Mouse (Mus musculus) spleen, adult 12 weeks (tissue): ENCODE results near the gene Hsd17b2.
"Not testable (repeated sequence)": the region's sequence is repeated elsewhere in the genome, so short reads cannot be mapped to it uniquely, and the experiment has no call there.

Experiments used
- DNase-seq: peaks from one replicate; pipeline ENCODE4 v3.0.0; 2022; ENCODE audit warnings: low spot score

Hsd17b2 gene

DNA sequence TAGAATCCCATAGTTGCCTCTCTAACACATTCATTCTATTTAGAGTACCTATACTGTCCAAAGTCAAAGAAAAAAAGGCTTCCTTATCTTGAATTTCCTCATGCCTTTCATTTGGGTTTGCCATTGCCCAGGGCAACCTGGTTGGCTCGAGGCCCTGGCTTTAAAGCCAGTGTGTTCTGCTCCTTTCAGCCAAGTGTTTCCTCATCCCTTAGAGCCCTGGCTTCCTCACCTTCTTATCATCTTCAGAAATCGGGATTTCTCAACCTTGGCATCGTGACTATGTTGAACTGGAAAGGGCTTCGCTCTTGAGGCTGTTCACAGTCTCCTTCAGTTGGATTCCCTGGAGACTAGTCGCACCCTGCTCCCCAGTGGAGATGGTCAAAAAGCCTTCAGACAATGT is 12.9 kb downstream of the Hsd17b2 start:
- DNase-seq = no peak

DNA sequence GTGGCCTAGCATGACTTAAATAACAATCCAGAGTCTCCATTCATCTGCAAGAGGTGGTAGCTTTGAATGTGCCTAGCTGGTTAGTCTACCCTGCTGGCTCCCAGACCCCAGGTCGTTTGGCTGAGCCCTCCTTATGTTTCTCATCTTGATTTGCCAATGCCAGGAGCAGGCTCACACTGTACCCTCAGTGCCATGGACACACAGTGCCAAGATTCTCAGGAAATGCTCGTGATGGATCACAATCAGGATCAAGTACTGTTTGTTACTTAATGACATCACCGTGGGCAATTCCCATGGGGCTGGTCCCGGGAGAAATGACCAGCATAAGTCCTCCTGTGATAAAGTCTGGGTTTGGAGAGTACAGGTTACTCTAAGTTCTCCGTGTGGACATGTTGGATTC is 14.2 kb downstream of the Hsd17b2 start:
- no peak for DNase-seq

DNA sequence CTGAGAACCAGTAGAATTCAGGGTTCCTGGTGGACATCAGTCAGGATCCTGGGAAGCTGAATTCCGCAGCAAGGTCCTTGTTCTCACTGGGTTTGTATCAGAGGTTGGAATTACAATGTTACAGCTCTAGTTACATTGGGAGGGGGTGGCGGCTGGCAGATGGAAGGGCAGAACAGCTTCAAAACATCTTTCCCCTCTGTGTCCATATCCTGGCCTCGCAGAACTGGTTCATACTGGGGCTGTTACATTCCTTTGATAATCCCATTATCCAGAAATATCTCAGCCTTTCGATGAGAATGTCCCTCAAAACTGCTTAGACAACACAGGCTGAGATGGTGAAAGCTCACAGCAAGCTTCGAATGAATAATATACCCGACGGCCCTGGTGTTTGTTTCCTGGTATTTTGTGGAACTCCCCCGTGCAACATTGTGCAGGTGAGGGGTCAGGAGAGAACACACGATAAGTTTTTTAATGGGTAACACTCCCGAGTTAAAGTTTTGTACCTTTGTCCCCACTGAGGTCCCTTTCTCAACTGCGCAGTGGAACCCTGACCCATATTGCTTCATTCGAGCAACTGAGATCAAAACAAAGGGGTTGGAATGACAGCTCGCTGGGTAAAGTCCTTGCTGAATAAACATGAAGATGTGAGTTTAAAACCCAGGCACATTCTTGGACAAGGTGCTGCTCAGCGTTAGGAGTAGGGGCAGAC is 16.6 kb downstream of the Hsd17b2 start:
- no peak for DNase-seq

DNA sequence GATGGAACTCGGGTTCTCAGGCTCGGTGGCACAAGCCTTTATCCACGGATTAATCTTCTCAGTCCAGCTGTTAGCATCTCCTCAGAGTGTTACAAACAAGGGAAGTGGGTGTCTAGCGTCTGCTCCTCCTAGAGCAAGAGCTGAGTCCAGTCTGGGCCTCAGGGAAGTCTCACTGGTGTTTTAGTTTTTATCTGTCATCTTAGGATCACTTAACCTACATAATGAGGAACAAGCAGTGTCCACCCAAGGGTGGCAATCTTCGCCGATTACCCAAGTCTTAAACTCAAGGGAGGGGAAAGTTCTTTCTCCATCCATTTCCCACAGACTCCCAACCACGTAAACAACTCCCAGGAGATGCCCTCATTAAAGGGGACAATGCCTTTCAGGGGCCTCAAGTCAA is 24.8 kb downstream of the Hsd17b2 start:
- no peak for DNase-seq

DNA sequence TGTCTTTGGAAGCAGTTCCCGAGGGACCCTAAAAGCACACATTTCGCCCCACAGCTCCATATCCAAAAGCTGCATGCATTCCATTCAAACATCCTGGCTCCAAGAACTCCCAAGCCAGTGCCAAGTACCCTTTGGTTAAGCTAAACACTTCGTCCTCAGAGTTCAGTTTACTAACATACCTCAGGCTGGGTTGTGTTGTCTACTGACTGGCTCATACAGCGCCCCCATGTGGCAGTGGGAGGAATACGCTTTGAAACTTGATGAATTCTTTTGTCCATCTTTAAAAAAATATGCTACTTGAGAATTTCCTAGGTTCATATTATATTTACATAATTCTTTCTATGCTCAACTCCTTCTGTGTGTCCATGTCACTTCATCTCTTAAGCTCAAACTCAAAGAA is 25.9 kb downstream of the Hsd17b2 start:
- no peak for DNase-seq

DNA sequence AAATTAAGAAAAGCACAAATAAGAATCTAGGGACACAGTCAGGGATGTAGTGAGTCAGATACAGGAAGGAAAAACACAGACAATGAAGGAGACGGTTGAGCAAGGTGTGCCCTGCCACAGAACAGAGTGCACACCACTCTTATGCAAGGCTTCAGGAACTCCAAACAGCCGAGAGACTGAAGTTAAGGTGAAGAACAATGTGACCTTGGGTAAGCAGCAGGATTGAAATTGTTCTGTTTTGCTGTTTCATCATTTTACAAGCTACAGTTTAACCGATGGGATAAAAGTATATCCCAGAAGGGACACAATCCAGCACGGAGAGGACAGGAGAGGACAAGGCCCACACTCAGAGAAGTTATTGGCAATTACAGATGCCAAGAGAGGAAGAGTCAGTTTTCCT is 26.5 kb downstream of the Hsd17b2 start:
- DNase-seq = no peak

DNA sequence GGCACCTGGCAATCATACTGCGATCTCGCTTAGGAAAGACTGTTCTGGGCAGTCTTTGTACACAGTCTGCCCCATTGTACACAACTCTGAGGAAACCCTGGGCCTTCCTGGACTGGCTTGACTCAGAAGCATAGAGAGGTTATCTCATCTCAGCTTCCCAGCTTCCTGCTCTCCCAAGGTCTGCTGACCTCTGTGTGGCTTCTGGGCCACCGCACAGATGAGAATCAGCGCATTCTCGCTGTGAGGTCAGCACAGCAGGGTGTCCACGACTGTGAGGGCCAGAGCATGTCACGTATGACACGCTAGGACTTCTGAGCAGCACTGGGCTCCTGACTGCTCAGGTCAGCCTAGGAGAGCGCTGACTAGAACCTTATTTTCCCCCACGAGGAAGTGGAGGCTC is 29.3 kb downstream of the Hsd17b2 start:
- no peak for DNase-seq

DNA sequence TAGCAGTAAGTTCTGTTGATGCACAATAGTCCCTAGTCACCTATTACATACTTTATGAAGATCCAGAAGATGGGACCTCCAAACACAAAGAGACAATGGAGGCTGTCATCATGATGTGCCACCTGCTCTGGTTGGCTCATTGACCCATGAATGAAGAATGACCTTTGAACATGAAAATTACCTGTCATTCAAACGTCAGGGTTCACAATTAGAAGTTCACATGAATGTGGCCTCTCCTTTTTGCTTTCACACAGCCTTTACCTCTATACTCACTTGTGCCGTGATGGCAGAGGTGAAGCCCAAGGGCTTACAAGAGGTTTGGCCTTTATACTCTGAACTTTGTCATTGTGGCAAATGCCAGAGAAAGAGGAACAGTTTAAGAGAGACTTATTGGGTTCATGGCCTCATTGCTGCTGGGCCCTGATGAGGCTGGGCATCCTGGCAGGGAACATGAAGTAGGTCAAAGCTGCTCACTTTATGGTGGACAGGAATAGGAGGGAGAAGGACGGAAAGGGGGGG is 35.0 kb downstream of the Hsd17b2 start:
- no peak for DNase-seq

DNA sequence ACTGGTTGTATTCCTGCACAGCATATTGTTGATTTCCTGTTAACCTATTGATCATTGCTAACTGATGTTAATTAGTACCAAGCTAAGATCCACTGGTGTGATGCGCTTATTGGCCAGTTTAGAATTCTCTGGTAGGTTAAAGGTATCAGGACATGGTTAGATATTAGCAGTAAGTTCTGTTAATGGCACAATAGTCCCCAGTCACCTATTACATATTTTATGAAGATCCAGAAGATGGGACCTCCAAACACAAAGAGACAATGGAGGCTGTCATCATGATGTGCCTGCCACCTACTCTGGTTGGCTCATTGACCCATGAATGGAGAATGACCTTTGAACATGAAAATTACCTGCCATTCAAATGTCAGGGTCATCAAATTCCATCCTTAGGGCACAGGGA is 36.5 kb downstream of the Hsd17b2 start:
- not testable (repeated sequence) for DNase-seq

DNA sequence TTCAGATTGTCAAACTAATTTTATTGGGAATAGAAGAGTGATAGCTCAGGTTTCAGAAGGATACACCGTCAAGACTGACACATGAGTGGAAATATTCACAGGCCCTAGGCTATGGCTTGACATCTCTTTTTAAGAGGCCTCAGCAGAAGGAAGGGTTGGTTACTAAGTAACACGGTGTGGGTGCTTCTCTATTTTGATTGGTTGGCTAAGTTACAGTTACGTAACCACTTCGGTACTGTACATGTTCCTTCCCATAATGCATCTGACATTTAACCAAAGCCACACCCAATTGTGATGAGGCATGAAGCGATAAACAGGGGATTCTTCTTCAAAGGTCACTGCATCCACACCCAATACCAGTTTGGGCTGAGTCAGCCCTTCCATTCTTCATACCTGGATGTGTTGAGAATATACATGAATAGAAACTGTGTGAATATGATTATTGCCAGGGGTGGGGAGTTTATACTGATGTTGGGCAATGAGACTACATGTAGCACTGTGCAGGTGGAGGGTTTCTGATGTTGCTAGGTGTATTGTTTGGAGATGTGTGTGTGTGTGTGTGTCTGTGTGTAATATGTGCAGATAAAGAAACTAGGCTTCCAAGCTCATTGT is 38.8 kb downstream of the Hsd17b2 start:
- no peak for DNase-seq

DNA sequence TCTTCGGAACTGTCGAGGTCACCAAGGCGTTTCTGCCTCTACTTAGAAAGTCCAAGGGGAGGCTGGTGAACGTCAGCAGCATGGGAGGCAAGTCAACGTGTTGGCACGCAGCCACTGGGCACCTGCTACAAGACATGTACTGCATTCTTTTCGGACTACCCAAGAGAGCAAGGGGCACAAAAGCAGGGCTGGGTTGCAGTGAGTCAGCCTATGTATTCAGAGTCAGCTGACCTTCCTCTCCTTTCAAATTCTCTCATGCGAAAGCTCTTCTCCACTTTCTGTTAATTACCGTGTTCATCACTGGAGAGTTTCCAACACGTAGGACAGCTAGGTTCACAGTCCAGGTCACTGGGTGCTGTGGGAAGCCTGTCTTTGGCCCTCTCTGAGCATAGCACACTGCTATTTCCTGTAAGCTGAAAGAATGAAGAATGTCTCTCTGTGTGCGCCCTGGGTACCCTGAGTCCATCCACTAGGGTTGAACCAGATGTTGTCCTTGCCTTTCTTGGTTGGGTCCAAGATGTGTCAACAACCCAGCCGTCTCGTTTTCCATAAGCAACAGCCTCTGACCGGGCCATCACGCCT is 40.8 kb downstream of the Hsd17b2 start:
- DNase-seq = no peak

DNA sequence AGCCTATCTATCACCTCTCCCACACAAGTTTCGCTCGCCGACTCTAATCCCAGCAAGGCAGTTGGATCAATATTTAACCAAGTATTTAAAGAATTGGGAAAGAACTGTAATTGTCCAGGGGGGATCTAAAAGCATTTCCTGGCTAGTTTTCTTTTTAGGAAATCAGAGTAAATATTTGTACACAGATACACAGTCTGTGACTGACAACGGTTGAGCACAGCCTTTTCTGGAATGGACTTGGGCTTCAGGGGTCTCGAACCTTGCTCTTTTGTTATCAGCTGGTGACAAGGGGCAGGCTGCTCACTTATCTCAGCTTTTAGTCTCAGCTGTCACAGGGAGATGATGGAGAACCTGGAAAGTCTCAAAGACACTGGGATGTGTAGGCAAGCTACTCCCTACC is 44.9 kb downstream of the Hsd17b2 start:
- DNase-seq = no peak

DNA sequence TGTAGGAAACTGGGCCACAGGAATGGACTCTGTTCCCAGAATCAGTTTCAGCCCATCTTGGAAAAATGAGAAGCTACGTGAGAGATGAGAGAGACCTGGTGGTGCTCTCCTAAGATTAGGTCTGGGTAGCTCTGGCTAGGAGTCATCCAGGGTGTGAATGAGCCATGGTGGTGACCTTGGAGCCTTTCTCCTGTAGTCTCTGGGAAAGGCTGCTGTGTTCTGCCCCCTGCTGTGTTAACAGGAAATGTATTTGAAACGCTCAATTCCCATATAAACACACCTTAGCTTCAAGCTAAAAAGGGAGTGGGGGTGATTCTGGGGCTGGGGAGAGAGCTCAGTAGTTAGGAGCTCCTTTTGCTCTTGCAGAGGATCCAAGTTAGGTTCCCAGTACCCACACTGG is 45.7 kb downstream of the Hsd17b2 start:
- no peak for DNase-seq

DNA sequence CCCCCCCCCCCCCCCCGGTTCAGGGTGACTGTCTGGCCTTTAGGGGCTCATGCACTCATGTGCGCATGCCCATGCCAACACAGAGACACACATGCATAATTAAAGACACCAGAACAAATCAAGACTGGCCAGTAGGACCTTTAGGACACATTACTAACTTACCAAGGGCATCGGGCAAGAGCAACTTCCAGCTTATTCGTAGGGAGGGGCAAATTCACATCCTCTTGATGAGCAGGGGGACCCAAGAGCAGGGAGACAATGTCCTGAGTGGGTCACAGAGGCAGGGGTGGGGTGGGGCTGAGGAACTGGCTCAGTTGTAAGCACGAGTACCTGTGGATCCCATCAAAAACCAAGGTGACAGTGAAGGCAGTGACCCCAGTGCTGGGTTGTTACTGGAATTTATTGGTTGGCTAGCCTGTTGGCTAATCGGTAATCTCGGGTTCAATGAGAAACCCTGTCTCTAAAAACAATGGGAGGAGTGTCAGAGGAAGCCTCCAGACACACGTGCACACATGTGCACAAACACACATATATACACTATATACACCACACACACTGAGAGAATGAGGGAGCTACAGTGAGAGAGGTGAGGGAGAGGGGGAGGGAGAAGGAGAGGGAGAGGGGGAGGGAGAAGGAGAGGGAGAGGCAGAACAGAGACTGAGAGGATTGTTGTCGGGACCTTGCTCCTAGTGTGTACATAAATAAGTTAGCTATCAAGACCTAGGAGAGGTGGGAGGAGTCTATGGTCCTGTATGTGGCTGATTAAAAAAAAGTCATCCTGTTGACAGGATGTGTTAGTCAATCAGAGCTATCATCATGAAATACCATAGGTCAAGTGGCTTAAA is 46.4 kb downstream of the Hsd17b2 start:
- no peak for DNase-seq

DNA sequence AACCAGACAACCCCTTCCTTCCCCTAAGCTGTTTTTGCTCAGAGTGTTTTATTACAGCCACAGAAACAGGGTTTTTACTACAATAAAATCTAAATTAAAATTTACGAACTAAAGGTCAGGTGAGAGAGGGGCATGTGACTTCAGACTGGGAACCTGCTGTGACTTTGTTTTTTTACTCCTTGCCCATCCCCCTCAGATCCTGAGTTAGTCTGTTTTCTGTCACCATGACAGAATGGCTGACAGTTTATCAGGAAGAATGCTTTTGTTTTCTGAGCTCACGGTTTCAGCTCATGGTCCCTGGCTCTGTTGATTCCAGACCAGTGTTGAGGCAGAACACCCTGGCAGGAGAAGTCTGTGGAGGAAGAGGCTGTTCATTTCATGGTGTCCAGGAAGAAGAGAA is 47.7 kb downstream of the Hsd17b2 start:
- DNase-seq = no peak

DNA sequence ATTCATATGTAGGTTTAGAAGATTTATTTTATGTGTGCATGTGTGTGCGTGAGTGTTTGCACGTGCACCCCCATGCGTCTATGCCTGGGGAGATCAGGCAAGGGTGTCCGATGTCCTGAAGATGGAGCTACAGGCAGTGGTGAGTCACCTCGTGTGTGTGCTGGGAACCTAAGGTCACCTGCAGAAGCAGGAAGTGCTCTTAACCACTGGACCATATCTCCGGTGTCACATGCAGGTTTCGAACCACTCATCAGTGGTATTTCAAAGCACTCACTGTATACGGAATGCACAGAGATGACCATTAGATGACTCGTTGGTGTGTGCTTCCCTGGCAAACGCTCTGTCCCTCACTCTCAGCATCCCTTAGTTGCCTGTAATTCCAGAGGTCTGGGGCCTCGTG is 56.2 kb downstream of the Hsd17b2 start:
- no peak for DNase-seq

DNA sequence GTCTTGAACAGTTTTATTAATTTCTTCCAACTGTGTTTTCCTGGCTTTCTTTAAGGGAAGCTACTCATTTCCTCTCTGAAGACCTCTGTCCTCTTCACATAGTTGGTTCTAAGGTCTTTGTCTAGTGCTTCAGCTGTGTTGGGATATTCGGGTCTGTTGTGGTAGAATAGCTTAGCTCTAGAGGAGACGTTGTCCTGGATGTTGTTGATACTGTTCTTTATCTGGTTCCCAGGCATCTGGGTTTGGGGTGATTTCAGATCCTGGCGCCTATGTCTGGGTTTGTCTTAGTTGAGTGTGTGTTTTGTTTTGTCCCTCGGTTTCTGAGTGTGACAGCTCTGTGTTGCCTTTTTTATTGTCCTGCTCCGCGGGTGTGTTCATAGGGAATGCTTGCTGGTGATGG is 61.1 kb downstream of the Hsd17b2 start:
- no peak for DNase-seq

DNA sequence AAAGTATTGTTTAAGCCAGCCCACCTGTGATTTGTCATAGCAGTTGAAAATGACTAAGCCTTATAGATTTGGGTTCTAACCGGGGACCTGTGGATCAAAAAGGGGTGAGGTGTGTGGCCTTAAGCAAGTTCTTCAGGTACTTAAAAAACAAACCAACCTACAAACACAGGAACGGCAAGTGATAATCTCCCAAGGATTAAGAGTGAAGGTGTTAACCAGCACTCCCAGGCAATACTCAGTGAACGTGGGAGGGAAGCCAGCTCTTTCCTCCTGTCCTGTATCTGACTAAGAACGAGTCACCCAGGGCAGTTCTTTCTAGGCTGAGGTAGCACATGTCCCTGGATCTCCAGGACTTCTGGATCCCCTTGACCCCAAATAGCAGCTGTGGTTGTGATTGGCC is 62.9 kb downstream of the Hsd17b2 start:
- no peak for DNase-seq

DNA sequence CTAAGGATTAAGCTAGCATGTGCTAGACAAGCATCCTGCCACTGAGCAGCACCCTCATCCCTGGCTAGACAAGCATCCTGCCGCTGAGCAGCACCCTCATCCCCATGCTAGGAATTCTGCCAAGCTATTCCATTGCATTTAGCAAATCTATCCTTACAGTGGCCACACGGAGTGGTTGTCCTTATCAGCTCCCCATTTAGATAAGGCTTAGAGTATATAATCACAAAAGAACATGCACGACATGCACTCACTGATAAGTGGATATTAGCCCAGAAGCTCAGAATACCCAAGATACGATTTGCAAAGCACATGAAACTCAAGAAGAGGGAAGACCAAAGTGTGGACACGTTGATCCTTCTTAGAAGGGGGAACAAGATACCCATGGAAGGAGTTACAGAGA is 64.2 kb downstream of the Hsd17b2 start:
- DNase-seq = no peak

DNA sequence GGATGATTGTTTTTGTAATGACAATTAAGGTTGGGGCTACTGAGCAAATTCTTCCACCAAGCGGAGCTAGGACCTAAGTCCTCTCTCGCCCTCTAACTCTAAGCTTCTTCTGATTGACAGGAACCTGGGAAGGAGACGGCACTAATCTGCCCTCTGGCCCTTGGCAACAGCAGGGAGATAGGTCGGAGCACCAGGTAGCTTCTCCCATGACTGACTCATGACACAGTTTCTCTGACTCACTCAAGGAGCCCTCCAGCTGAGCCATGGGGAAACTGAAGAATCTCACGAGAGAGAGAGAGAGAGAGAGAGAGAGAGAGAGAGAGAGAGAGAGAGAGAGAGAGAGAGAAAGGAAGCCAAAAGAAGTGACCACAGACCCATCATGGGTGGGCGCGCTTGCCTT is 67.3 kb downstream of the Hsd17b2 start:
- no peak for DNase-seq

DNA sequence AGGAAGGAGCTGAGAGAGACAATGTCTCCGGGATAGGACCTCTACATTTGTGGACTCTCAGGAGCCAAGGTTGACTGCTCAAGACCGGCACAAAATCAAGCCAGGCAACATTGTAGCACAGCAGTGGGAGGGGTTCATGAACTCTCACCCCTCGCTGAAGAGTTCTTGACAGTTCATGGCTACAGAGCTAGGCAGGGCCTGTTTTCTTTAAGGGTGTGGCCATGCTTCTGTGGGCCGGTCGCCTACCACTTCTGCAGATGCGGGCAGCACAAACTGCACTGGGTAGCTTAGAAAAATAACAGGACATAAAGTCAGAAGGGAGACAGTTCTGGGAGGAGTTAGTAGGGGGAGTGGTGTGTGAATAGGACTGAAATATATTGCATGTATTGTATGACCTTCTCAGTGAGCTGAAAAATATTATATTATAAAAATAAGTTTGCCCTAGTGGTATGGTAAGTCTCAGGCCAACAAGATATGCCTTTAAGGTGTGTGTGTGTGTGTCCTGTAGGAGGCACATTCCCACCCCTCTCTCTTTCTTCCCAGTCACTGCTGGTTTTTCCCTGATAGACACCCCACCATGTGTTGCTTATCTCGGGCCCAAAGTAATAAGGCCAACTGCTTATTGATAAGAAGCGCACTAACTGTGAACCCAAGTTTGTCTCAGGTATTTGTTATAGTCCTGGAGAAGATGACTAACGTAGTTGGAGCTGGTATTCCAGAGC is 69.6 kb downstream of the Hsd17b2 start:
- no peak for DNase-seq

DNA sequence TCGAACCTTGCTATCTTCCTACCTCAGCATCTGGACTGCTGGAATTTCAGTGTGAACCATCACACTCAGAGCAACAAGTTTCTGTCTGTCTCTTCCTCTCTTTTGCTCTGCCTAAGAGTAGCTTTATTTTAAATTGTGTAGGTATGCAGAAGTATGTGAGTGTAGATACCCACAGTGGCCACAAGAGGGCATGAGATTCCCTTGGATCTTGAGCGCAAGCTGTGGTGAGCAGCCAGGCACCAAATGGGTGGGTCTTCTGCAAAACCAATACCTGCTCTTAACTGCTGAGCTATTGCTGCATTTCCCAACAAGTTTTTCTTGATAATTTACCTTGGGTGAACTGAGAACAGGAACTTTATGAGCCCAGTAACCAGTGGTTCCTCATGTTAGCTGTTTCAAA is 70.4 kb downstream of the Hsd17b2 start:
- DNase-seq = peak; percentile 7
